Comparison of ENCODE assay signal across 19 mouse cellular contexts in the genomic region with DNA sequence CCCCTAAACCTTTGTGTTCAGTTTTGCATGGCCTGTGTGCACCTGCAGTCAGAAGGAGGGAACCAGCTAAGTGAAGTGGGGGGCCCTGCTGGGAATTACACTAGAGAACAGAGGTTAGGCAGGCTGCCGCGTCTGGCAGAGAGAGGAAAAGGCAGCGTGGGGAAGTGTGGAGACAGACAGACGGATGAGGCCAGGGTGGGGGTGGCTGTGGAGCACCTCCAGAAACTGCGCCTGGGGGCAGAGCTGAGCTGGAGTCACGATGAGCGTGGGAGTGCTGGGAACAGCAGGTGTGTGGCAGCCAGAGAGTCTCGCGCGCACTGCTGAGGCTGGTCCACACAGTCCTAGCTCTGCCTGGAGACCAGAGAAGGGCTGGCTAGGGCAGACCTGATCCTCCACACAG. TPM values are rescaled to one million over a fixed set of nuclear protein-coding genes. Genes with fewer than 3 reads are reported as not detected.
A peak's percentile ranks its signal among the peaks of the same experiment; 100 is the strongest.
DNase-seq lines count a peak whose midpoint lies in the region; ATAC-seq and TF ChIP-seq lines count a peak whose summit lies in the region.
"Had no signal": no experiment of that assay in that cellular context is flagged by ENCODE, and none has a peak within 500 bp of the region (broad histone marks: within the 10 kb centered on the region; RNA-seq: fewer than 3 reads in every experiment).

No protein-coding gene starts in this region.

- no peaks in the 10 kb centered on the region for H3K36me3 ChIP-seq in stomach, embryonic 15.5 days
- H3K36me3 ChIP-seq in stomach, postnatal 0 days (ENCODE audit: control insufficient read depth, insufficient read depth, low read length) = peaks cover 3% of the 10 kb centered on the region; the same call in 1 of the 2 replicates

- no peak for TF ChIP-seq CTCF in stomach, postnatal 0 days (IDR thresholded peaks at IDR 0.05; ENCODE audit: low read depth)

- H3K4me2 ChIP-seq in stomach, embryonic 15.5 days = no peak overlapping the region
- H3K4me2 ChIP-seq in stomach, postnatal 0 days (replicated peaks; ENCODE audit: low read depth) = no peak overlapping the region
- H3K4me2 ChIP-seq: hindbrain, embryonic 15.5 days; liver, embryonic 13.5 days had no signal

- no peaks in the 10 kb centered on the region for H3K9me3 ChIP-seq in stomach, embryonic 15.5 days
- no peaks in the 10 kb centered on the region for H3K9me3 ChIP-seq in stomach, postnatal 0 days (ENCODE audit: control insufficient read depth, low read length)
- H3K9me3 ChIP-seq: hindbrain, embryonic 15.5 days; liver, embryonic 13.5 days had no signal

- ATAC-seq in stomach, embryonic 15.5 days (ENCODE audit: insufficient read depth, low FRiP score, low read depth) = 0 out of 2 replicates have a peak, but pooled peaks have one; percentile 37
- ATAC-seq in stomach, postnatal 0 days (ENCODE audit: low FRiP score, low TSS enrichment) = no peak
- ATAC-seq: lung, postnatal 0 days had no signal

- H3K4me1 ChIP-seq in stomach, embryonic 15.5 days = peaks cover 15% of the 10 kb centered on the region
- peaks cover 4% of the 10 kb centered on the region; the same call in 1 of the 2 replicates for H3K4me1 ChIP-seq in stomach, postnatal 0 days (replicated peaks; ENCODE audit: control insufficient read depth, insufficient read depth)

- intact Hi-C loops in heart, postnatal 14 days (cut with DNase I) = no loop called here
- intact Hi-C loops in gastrocnemius, postnatal 36 days (cut with DNase I) = no loop called here

- no peak for TF ChIP-seq EP300 in stomach, postnatal 0 days (optimal IDR thresholded peaks at IDR 0.05)

- H3K27me3 ChIP-seq in stomach, embryonic 15.5 days (replicated peaks) = no peaks in the 10 kb centered on the region
- H3K27me3 ChIP-seq in stomach, postnatal 0 days (ENCODE audit: control insufficient read depth, insufficient read depth, low read length) = no peaks in the 10 kb centered on the region
- H3K27me3 ChIP-seq: hindbrain, embryonic 15.5 days had no signal

- H3K4me3 ChIP-seq in stomach, embryonic 15.5 days (replicated peaks) = no peak overlapping the region
- H3K4me3 ChIP-seq in stomach, postnatal 0 days (ENCODE audit: low read depth, low read length) = no peak overlapping the region
- H3K4me3 ChIP-seq: hindbrain, embryonic 15.5 days; liver, embryonic 13.5 days had no signal

- no peak overlapping the region for H3K27ac ChIP-seq in stomach, embryonic 15.5 days
- no peak overlapping the region for H3K27ac ChIP-seq in stomach, postnatal 0 days (replicated peaks)
- H3K27ac ChIP-seq: hindbrain, embryonic 15.5 days; liver, embryonic 13.5 days had no signal

- no peak overlapping the region for H3K9ac ChIP-seq in stomach, embryonic 15.5 days
- H3K9ac ChIP-seq in stomach, postnatal 0 days (ENCODE audit: low read length) = no peak overlapping the region
- H3K9ac ChIP-seq: hindbrain, embryonic 15.5 days; liver, embryonic 13.5 days had no signal

- DNase-seq in stomach, postnatal 0 days (ENCODE audit: low spot score) = no peak
- DNase-seq in layer of hippocampus, adult 18-20 months (ENCODE audit: low spot score in 2 of 2) = peak; percentile 83 to 91
- peak; percentile 39 to 93 for DNase-seq in left cerebral cortex, adult 8-10 months (ENCODE audit: low spot score in 2 of 2)
- DNase-seq in right cerebral cortex, postnatal 36 days (ENCODE audit: low spot score in 2 of 2) = peak; percentile 87 to 90
- DNase-seq in heart, postnatal 14 days = no peak
- no peak for DNase-seq in cerebellum, adult 9-10 months
- DNase-seq in gastrocnemius, postnatal 36 days = no peak
- DNase-seq: adrenal gland, postnatal 25 days; cerebellum, postnatal 14 days; gastrocnemius, postnatal 14 days; kidney, adult 18-20 months; liver, embryonic 13.5 days had no signal

- WGBS in stomach, embryonic 15.5 days = 64% methylated on average over 10 of the region's 10 CpGs
- WGBS in stomach, postnatal 0 days = 57% methylated on average over 10 of the region's 10 CpGs

RNA-seq across cellular contexts. Expression of gene Slc25a44, which starts 10.6 kb away (rescaled TPM):
- polyA plus RNA-seq in stomach, embryonic 15.5 days (2015; fragmentation: Nextera tagmentation; extraction: Ambion mirVana) = 15.7 and 16.0 TPM in 2 replicates
- polyA plus RNA-seq in stomach, postnatal 0 days (2015; fragmentation: Nextera tagmentation; extraction: Ambion mirVana) = 9.7 and 9.8 TPM in 2 replicates
- total RNA-seq in layer of hippocampus, adult 18-20 months (2021) = 10 to 100 TPM; 71.9 to 73.0 TPM
- 10 to 100 TPM; 72.5 to 77.6 (median 75.9) TPM for total RNA-seq in left cerebral cortex, adult 8-10 months (2022)
- 10 to 100 TPM; 13.1 to 14.2 TPM for total RNA-seq in heart, postnatal 14 days (2021)
- total RNA-seq in gastrocnemius, postnatal 36 days (2021) = 10 to 100 TPM; 13.0 to 15.6 TPM

RNA-seq across cellular contexts. Expression of gene Pmf1, which starts 25.4 kb away (rescaled TPM):
- 115 and 118 TPM in 2 replicates for polyA plus RNA-seq in stomach, embryonic 15.5 days (2015; fragmentation: Nextera tagmentation; extraction: Ambion mirVana)
- polyA plus RNA-seq in stomach, postnatal 0 days (2015; fragmentation: Nextera tagmentation; extraction: Ambion mirVana) = 55.6 and 58.1 TPM in 2 replicates
- 1 to 10 TPM; 5.9 to 6.5 TPM for total RNA-seq in layer of hippocampus, adult 18-20 months (2021)
- total RNA-seq in left cerebral cortex, adult 8-10 months (2022) = 1 to 10 TPM; 7.4 to 9.2 (median 7.8) TPM
- total RNA-seq in heart, postnatal 14 days (2021) = 10 to 100 TPM; 23.9 to 25.0 TPM
- 10 to 100 TPM; 15.1 to 20.3 TPM for total RNA-seq in gastrocnemius, postnatal 36 days (2021)

RNA-seq across cellular contexts. Expression of gene Sema4a, which starts 25.5 kb away (rescaled TPM):
- 22.3 and 25.1 TPM in 2 replicates for polyA plus RNA-seq in stomach, embryonic 15.5 days (2015; fragmentation: Nextera tagmentation; extraction: Ambion mirVana)
- 27.9 and 32.7 TPM in 2 replicates for polyA plus RNA-seq in stomach, postnatal 0 days (2015; fragmentation: Nextera tagmentation; extraction: Ambion mirVana)
- total RNA-seq in layer of hippocampus, adult 18-20 months (2021) = 10 to 100 TPM; 40.4 to 41.5 TPM
- 10 to 100 TPM; 63.2 to 71.4 (median 66.8) TPM for total RNA-seq in left cerebral cortex, adult 8-10 months (2022)
- 1 to 10 TPM; 2.3 to 2.6 TPM for total RNA-seq in heart, postnatal 14 days (2021)
- 1 to 10 TPM; 1.2 to 1.4 TPM for total RNA-seq in gastrocnemius, postnatal 36 days (2021)

RNA-seq across cellular contexts. Expression of gene Bglap, which starts 51.3 kb away (rescaled TPM):
- 0.58 TPM in 1 of 2 replicates, not detected in the other for polyA plus RNA-seq in stomach, embryonic 15.5 days (2015; fragmentation: Nextera tagmentation; extraction: Ambion mirVana)
- polyA plus RNA-seq in stomach, postnatal 0 days (2015; fragmentation: Nextera tagmentation; extraction: Ambion mirVana) = 0.64 TPM in 1 of 2 replicates, not detected in the other
- total RNA-seq in layer of hippocampus, adult 18-20 months (2021) = not detected
- total RNA-seq in left cerebral cortex, adult 8-10 months (2022) = 1 to 10 TPM in 1 of 4 experiments, not detected in 3; 2.8 TPM
- total RNA-seq in heart, postnatal 14 days (2021) = not detected
- total RNA-seq in gastrocnemius, postnatal 36 days (2021) = not detected
- total RNA-seq: adrenal gland, postnatal 25 days; gastrocnemius, postnatal 14 days; MEL had no signal
- polyA plus RNA-seq: heart, embryonic 14.5 days; hindbrain, embryonic 15.5 days; liver, embryonic 13.5 days; lung, postnatal 0 days; testis, adult 2 months had no signal

RNA-seq across cellular contexts. Expression of gene Bglap2, which starts 57.0 kb away (rescaled TPM):
- polyA plus RNA-seq in stomach, embryonic 15.5 days (2015; fragmentation: Nextera tagmentation; extraction: Ambion mirVana) = 0.35 and 1.6 TPM in 2 replicates
- polyA plus RNA-seq in stomach, postnatal 0 days (2015; fragmentation: Nextera tagmentation; extraction: Ambion mirVana) = 20.1 and 24.9 TPM in 2 replicates
- not detected for total RNA-seq in layer of hippocampus, adult 18-20 months (2021)
- total RNA-seq in left cerebral cortex, adult 8-10 months (2022) = 1 to 10 TPM in 3 of 4 experiments, not detected in 1; 1.1 to 1.8 (median 1.3) TPM
- not detected for total RNA-seq in heart, postnatal 14 days (2021)
- not detected for total RNA-seq in gastrocnemius, postnatal 36 days (2021)
- total RNA-seq: gastrocnemius, postnatal 14 days; megakaryocyte-erythroid progenitor cell, adult 5-6 weeks; MEL had no signal
- polyA plus RNA-seq: heart, embryonic 14.5 days; hindbrain, embryonic 15.5 days; liver, embryonic 13.5 days; lung, postnatal 0 days had no signal

Comparison
In these comparisons a context has a peak if more than half of its experiments do, and no peak if none do; other contexts are left out.
1. DNase-seq: peak in layer of hippocampus, adult 18-20 months (2 of 2), left cerebral cortex, adult 8-10 months (2 of 2) and right cerebral cortex, postnatal 36 days (2 of 2); none in stomach, postnatal 0 days (single experiment), heart, postnatal 14 days (0 of 2), cerebellum, adult 9-10 months (single experiment) and gastrocnemius, postnatal 36 days (0 of 2).
2. RNA of gene Slc25a44, which starts 10.6 kb away (total RNA-seq): 72.5 to 77.6 TPM in left cerebral cortex, adult 8-10 months and 71.9 to 73.0 TPM in layer of hippocampus, adult 18-20 months; 13.0 to 15.6 TPM in gastrocnemius, postnatal 36 days and 13.1 to 14.2 TPM in heart, postnatal 14 days; every median in the first group is over 4 times any median in the second.
3. RNA of gene Sema4a, which starts 25.5 kb away (total RNA-seq): 63.2 to 71.4 TPM in left cerebral cortex, adult 8-10 months and 40.4 to 41.5 TPM in layer of hippocampus, adult 18-20 months; 2.3 to 2.6 TPM in heart, postnatal 14 days and 1.2 to 1.4 TPM in gastrocnemius, postnatal 36 days; every median in the first group is over 10 times any median in the second.